Mouse (Mus musculus): ENCODE measurements around the gene Ap1m2. TPM values are rescaled to one million over a fixed set of nuclear protein-coding genes. Genes with fewer than 3 reads are reported as not detected.

The Ap1m2 gene
- polyA plus RNA-seq, 1 experiment from 2014 or later: 53.2 TPM

DNA sequence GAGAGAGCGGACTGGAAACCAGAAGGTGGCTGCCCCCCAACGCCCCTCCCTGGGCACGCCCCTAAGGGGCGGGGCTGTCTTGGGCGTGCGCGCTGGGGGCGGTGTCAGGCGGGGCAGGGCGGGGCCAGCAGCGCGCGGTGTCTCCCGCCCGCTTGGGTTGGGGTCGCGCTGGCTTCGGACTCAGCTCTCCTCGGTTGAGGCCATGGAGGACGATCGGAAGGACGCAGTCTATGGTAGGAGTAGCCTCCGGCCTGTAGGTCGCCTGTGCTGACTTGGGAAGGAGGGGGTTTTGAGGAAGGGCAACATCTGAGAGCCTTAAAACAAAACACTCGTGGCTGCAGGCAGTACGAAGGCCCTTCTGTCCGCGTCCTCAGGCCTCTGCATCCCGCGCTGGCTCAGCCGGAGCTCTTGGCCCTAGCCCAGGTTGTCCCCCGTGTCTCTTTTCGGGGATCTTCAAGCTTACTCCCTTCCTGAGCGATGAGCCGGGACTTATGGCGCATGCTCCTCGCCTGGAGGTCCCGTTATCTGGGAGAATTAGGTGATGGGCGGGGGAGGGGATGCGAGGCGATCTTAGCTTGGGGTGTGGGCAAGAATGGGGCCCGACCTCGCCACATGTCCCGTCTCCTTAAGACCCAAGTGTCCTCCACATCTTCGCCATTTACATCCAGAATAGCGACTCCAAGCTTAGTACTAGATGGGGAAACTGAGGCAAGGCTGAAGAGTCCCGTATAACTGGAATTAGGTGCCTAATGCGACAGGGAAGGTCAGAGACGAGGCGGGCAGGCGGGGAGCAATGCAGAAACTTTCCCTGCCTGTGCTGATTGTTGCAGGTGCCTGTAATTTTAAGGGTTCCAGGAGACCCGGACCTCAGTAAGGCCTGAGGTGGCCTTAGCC is 8.7 kb upstream of the Ap1m2 start, which contains the start of gene Slc44a2:
TSS of gene Slc44a2 (plus strand) at position 80 of the 894 bp plus-strand sequence.
- H3K4me2 ChIP-seq (ENCODE audit: low read depth, low read length): peak within 1 kb of the TSS; percentile 94
- no peaks in the 10 kb centered on the region for H3K27me3 ChIP-seq (ENCODE audit: control insufficient read depth, insufficient read depth, low read depth, low read length)
- no peaks in the 10 kb centered on the region for H3K9me3 ChIP-seq (ENCODE audit: control insufficient read depth, low read length)
- H3K4me3 ChIP-seq (ENCODE audit: low read length): peak within 1 kb of the TSS; percentile 89
- no peaks in the 10 kb centered on the region for H3K36me3 ChIP-seq (ENCODE audit: control insufficient read depth, insufficient read depth, low read length)
- peaks cover 18% of the 10 kb centered on the region for H3K4me1 ChIP-seq (replicated peaks; ENCODE audit: control insufficient read depth, insufficient read depth, low read length)
- under 1% methylated on average over 52 of the region's 52 CpGs for WGBS
- peak; percentile 96 for ATAC-seq (ENCODE audit: low read depth)
- peak within 1 kb of the TSS; percentile 81 for H3K9ac ChIP-seq (ENCODE audit: low read length)
- H3K27ac ChIP-seq (ENCODE audit: low read length): peak within 1 kb of the TSS; percentile 68

DNA sequence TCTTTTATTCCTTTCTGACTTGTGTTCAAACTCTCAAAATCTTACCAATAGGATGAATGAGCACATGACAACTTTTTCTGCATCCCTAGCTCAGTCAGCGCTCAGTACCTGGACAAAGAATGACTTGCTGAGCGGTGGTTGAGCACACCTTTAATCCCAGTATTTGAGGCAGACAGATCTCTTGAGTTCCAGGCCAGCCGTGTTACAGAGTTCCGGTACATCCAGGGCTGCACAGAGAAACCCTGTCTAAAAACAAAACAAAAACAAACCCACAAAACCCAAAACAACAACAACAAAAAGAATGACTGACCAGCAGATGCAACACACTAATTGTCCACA is 8.1 kb upstream of the Ap1m2 start:
- Histone ChIP-seq H3K4me2 (ENCODE audit: low read depth, low read length) (peak overlapping the region; percentile 94), H3K36me3 (ENCODE audit: control insufficient read depth, insufficient read depth, low read length) (no peaks in the 10 kb centered on the region), H3K9ac (ENCODE audit: low read length) (peak overlapping the region; percentile 81; the same call in 1 of the 2 replicates), H3K4me3 (ENCODE audit: low read length) (peak overlapping the region; percentile 89), H3K4me1 (replicated peaks; ENCODE audit: control insufficient read depth, insufficient read depth, low read length) (peaks cover 18% of the 10 kb centered on the region), H3K9me3 (ENCODE audit: control insufficient read depth, low read length) (no peaks in the 10 kb centered on the region), H3K27me3 (ENCODE audit: control insufficient read depth, insufficient read depth, low read depth, low read length) (no peaks in the 10 kb centered on the region), H3K27ac (ENCODE audit: low read length) (no peak overlapping the region)
- ATAC-seq (ENCODE audit: low read depth): no peak
- 18% methylated on average over 4 of the region's 4 CpGs for WGBS

DNA sequence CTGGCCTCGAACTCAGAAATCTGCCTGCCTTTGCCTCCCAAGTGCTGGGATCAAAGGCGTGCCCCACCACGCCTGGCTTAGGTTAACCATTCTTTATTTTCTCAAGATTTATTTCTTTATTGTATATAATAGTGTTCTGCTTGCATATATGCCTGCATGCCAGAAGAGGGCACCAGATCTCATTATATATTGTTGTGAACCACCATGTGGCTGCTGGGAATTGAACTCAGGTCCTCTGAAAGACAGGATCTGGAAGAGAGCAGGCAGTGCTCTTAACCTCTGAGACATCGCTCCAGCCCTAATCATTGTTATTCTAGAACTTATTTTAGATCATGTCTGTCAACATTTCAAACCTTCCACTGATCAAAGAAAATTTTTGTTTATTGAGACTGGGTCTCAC is 7.4 kb upstream of the Ap1m2 start:
- Histone ChIP-seq H3K27me3 (ENCODE audit: control insufficient read depth, insufficient read depth, low read depth, low read length) (no peaks in the 10 kb centered on the region), H3K9me3 (ENCODE audit: control insufficient read depth, low read length) (no peaks in the 10 kb centered on the region), H3K4me2 (ENCODE audit: low read depth, low read length) (no peak overlapping the region), H3K9ac (ENCODE audit: low read length) (no peak overlapping the region), H3K4me3 (ENCODE audit: low read length) (no peak overlapping the region), H3K4me1 (replicated peaks; ENCODE audit: control insufficient read depth, insufficient read depth, low read length) (peaks cover 18% of the 10 kb centered on the region), H3K27ac (ENCODE audit: low read length) (no peak overlapping the region), H3K36me3 (ENCODE audit: control insufficient read depth, insufficient read depth, low read length) (no peaks in the 10 kb centered on the region)
- WGBS: 88% methylated on average over 4 of the region's 4 CpGs
- ATAC-seq (ENCODE audit: low read depth): no peak

DNA sequence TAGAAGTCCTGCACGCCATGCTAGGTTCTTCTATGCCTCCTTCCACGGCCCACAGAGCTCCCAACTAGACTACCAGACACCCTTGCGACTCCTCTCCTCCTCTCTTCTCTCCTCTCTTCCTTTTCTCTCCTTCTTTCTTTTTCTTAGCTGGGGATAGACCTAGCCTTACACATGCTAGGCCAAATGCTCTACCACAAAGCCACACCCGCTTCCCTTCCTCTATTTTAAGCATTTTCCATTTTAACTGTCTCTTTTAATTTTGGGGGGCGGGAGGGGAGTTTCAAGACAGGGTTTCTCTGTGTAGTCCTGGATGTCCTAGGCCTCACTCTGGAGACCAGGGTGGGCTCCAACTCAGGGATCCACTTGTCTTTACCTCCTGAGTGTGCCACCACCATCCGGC is 6.7 kb upstream of the Ap1m2 start:
- WGBS: 85% methylated on average over 6 of the region's 6 CpGs
- no peak overlapping the region for H3K4me3 ChIP-seq (ENCODE audit: low read length)
- H3K27ac ChIP-seq (ENCODE audit: low read length): no peak overlapping the region
- H3K9ac ChIP-seq (ENCODE audit: low read length): no peak overlapping the region
- no peak overlapping the region for H3K4me2 ChIP-seq (ENCODE audit: low read depth, low read length)
- peaks cover 18% of the 10 kb centered on the region for H3K4me1 ChIP-seq (replicated peaks; ENCODE audit: control insufficient read depth, insufficient read depth, low read length)
- H3K36me3 ChIP-seq (ENCODE audit: control insufficient read depth, insufficient read depth, low read length): no peaks in the 10 kb centered on the region
- no peaks in the 10 kb centered on the region for H3K9me3 ChIP-seq (ENCODE audit: control insufficient read depth, low read length)
- no peaks in the 10 kb centered on the region for H3K27me3 ChIP-seq (ENCODE audit: control insufficient read depth, insufficient read depth, low read depth, low read length)
- no peak for ATAC-seq (ENCODE audit: low read depth)

DNA sequence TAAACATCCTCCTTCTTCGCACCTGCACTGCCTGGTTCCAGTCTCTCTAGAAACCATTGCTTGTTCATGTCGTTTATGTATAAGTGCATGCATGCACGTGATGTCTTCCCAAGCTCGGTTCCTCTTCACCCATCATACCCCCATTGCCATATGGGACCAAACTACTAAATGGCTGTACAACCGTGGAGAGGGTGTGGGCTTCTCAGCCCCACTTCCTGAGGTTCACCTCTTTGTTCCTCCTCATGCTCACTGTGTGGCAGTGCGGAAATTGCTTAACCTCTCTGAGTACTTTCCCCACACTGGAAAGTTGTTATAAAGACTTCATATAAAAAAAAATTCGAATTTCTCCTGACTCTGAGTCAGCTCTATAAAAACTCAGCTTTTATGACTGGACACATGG is 4.6 kb upstream of the Ap1m2 start:
- WGBS: 66% methylated on average over 7 of the region's 7 CpGs
- Histone ChIP-seq H3K9me3 (ENCODE audit: control insufficient read depth, low read length) (no peaks in the 10 kb centered on the region), H3K27ac (ENCODE audit: low read length) (no peak overlapping the region), H3K4me1 (replicated peaks; ENCODE audit: control insufficient read depth, insufficient read depth, low read length) (peaks cover 10% of the 10 kb centered on the region), H3K36me3 (ENCODE audit: control insufficient read depth, insufficient read depth, low read length) (no peaks in the 10 kb centered on the region), H3K27me3 (ENCODE audit: control insufficient read depth, insufficient read depth, low read depth, low read length) (peaks cover 10% of the 10 kb centered on the region), H3K9ac (ENCODE audit: low read length) (no peak overlapping the region), H3K4me3 (ENCODE audit: low read length) (no peak overlapping the region), H3K4me2 (ENCODE audit: low read depth, low read length) (no peak overlapping the region)
- ATAC-seq (ENCODE audit: low read depth): no peak

DNA sequence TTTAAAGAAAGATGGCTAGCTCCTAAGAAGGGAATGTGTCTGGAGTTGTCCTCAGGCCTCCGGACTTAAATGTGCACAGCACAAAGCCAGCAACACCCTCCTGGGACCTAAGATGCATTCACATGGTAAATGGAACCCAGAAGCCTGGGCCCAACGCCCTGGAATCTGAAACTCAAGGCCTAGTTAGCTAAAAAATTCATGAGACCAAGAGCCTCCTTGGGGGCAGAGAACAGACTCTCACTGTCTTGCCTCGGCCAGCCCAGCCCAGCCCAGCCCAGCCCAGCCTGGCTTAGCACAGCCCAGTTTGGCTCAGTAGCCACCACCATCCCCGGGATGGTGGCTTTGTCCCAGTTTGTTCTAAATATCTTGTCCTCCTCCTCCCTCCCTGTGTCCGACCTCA is 3.3 kb upstream of the Ap1m2 start:
- H3K9ac ChIP-seq (ENCODE audit: low read length): no peak overlapping the region
- no peaks in the 10 kb centered on the region for H3K9me3 ChIP-seq (ENCODE audit: control insufficient read depth, low read length)
- no peaks in the 10 kb centered on the region for H3K36me3 ChIP-seq (ENCODE audit: control insufficient read depth, insufficient read depth, low read length)
- H3K27me3 ChIP-seq (ENCODE audit: control insufficient read depth, insufficient read depth, low read depth, low read length): peaks cover 10% of the 10 kb centered on the region
- H3K4me3 ChIP-seq (ENCODE audit: low read length): no peak overlapping the region
- WGBS: 41% methylated on average over 5 of the region's 5 CpGs
- no peak overlapping the region for H3K27ac ChIP-seq (ENCODE audit: low read length)
- H3K4me1 ChIP-seq (replicated peaks; ENCODE audit: control insufficient read depth, insufficient read depth, low read length): peaks cover 3% of the 10 kb centered on the region; the same call in 1 of the 2 replicates
- no peak overlapping the region for H3K4me2 ChIP-seq (ENCODE audit: low read depth, low read length)
- no peak for ATAC-seq (ENCODE audit: low read depth)

DNA sequence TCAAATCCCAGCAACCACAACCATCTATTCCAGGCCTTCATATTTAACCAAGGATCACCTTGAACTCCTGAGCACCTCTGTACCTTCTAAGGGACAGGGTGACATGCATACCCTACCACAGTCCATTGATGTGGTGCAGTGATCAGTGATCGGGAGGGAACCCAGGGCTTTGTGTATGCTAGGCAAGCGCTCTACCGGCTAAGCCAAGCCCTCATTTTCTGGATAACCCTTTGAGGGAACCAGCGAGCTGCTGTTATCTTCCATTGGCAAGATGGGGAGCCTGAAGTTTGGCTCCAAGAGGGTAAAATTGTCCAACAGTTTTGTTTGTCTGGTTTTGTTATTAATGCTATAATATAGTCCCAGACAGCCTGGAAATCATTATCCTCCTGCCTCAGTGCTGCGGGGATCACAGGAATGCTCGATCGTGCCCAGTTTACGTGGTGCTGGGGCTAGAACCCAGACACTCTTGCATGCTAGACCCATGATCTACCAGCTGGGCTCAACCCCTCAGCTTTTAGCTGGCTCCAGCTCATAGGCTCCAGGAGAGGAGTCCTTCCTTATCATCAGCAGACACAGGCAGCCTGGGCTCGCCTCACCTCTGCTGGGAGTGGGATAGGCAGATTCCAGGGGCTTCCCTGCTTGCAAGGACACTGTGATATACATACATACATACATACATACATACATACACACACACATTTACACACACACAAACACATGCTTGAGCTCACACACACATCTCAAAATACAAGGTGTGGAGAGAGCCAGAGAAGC is 2.4 kb upstream of the Ap1m2 start:
- ATAC-seq (ENCODE audit: low read depth): no peak

DNA sequence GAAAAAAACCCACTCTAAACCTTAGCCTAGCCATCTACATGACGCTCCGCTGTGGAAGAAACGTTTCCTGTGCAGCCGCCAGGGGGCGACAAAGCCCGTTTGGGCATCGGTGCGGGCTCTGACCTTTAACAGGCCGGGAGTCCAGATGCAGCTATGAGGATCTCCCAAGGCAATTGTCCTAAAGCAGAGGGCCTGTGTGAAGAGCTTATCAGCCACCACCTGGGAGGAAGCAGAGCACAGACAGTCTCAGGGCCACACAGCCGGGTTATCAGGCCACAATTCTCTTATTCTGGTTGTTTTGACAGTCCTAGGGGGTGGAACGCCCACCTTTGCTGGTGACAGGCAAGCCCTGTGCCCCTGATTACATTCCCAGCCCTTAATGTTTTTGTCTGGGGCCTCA is 1.3 kb upstream of the Ap1m2 start:
- ATAC-seq (ENCODE audit: low read depth): peak; percentile 76
- WGBS: 6% methylated on average over 11 of the region's 11 CpGs

More for the DNA sequence above, 2.4 kb upstream of the Ap1m2 start:
- Histone ChIP-seq H3K4me2 (ENCODE audit: low read depth, low read length) (no peak overlapping the region), H3K36me3 (ENCODE audit: control insufficient read depth, insufficient read depth, low read length) (no peaks in the 10 kb centered on the region), H3K4me1 (replicated peaks; ENCODE audit: control insufficient read depth, insufficient read depth, low read length) (no peaks in the 10 kb centered on the region), H3K27me3 (ENCODE audit: control insufficient read depth, insufficient read depth, low read depth, low read length) (peaks cover 10% of the 10 kb centered on the region), H3K9me3 (ENCODE audit: control insufficient read depth, low read length) (no peaks in the 10 kb centered on the region), H3K9ac (ENCODE audit: low read length) (no peak overlapping the region), H3K4me3 (ENCODE audit: low read length) (no peak overlapping the region), H3K27ac (ENCODE audit: low read length) (no peak overlapping the region)
- 90% methylated on average over 9 of the region's 9 CpGs for WGBS

DNA sequence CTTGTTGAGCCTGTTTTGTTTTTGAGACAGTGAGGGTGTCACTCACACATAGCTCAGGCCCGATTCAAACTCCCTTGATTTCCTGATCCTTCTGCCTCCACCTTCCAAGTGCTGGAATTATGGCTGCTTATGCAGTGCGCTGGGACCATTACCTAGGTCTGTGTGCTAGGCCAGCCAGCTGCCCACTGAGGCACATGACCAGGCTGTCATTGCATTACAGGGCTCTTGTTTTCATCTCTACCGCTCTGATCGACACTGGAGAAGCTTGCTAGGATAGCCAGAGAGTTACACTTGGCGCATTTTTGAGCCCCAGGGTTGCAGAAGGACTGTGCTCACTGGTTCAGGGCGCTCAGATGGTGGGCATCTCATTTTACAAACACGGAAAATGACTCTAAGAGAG is 442 bp downstream of the Ap1m2 start:
- peak overlapping the region; percentile 66 for H3K9ac ChIP-seq (ENCODE audit: low read length)
- no peaks in the 10 kb centered on the region for H3K9me3 ChIP-seq (ENCODE audit: control insufficient read depth, low read length)
- H3K4me3 ChIP-seq (ENCODE audit: low read length): peak overlapping the region; percentile 56
- ATAC-seq (ENCODE audit: low read depth): 0 out of 2 replicates have a peak, but pooled peaks have one; percentile 8
- no peaks in the 10 kb centered on the region for H3K36me3 ChIP-seq (ENCODE audit: control insufficient read depth, insufficient read depth, low read length)
- peaks cover 10% of the 10 kb centered on the region for H3K27me3 ChIP-seq (ENCODE audit: control insufficient read depth, insufficient read depth, low read depth, low read length)
- WGBS: 14% methylated on average over 7 of the region's 7 CpGs
- no peak overlapping the region for H3K27ac ChIP-seq (ENCODE audit: low read length)
- peak overlapping the region; percentile 50 for H3K4me2 ChIP-seq (ENCODE audit: low read depth, low read length)
- H3K4me1 ChIP-seq (replicated peaks; ENCODE audit: control insufficient read depth, insufficient read depth, low read length): no peaks in the 10 kb centered on the region

More for the DNA sequence above, 1.3 kb upstream of the Ap1m2 start:
- Histone ChIP-seq H3K27ac (ENCODE audit: low read length) (no peak overlapping the region), H3K9me3 (ENCODE audit: control insufficient read depth, low read length) (no peaks in the 10 kb centered on the region), H3K4me1 (replicated peaks; ENCODE audit: control insufficient read depth, insufficient read depth, low read length) (no peaks in the 10 kb centered on the region), H3K27me3 (ENCODE audit: control insufficient read depth, insufficient read depth, low read depth, low read length) (peaks cover 10% of the 10 kb centered on the region), H3K4me3 (ENCODE audit: low read length) (no peak overlapping the region), H3K9ac (ENCODE audit: low read length) (no peak overlapping the region), H3K4me2 (ENCODE audit: low read depth, low read length) (no peak overlapping the region), H3K36me3 (ENCODE audit: control insufficient read depth, insufficient read depth, low read length) (no peaks in the 10 kb centered on the region)
